Comparison of ENCODE assay signal across 8 mouse cellular contexts in the genomic region with DNA sequence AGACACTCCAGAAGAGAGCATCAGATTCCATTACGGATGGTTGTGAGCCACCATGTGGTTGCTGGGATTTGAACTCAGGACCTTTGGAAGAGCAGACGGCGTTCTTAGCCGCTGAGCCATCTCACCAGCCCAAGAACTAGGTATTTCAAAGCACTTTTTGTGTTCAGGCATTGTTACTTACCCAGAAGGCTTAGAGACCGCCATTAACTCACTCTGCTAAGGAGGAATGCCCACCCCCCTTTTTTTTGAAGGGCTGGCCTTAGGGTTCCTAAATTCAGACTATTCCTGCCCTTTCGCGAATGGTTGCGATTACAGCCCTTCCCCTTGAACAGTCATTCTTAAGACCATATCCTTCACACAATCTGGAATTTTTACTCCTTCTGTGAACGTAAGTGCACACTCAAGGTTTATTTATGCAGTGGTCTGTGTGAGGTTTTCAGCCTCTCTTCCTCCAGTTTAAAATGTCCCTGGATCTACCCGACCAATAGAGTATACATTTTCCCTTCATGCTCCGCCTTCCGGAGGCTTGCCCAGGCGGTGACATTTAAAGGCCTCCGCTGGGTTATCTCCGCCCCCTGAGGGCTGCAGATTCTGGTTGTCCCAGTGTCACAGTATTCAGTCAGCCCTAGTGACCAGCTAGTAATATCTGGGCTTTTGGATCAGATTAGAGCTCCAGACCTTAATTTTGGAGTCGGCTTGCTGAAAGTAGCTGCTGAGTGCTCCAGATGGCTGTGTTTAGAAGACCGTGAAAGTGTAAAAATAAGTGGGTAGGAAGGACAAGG. TPM values are rescaled to one million over a fixed set of nuclear protein-coding genes. Genes with fewer than 3 reads are reported as not detected.
A peak's percentile ranks its signal among the peaks of the same experiment; 100 is the strongest.
DNase-seq lines count a peak whose midpoint lies in the region; ATAC-seq and TF ChIP-seq lines count a peak whose summit lies in the region.

No protein-coding gene starts in this region.

- H3K27me3 ChIP-seq in cerebellum, adult 2 months (ENCODE audit: control insufficient read depth, insufficient read depth, low read length): no peaks in the 10 kb centered on the region
- no peaks in the 10 kb centered on the region for H3K27me3 ChIP-seq in forebrain, embryonic 16.5 days (replicated peaks; ENCODE audit: control insufficient read depth, insufficient read depth, low read length)
- no peaks in the 10 kb centered on the region for H3K27me3 ChIP-seq in hindbrain, embryonic 11.5 days (ENCODE audit: control insufficient read depth, insufficient read depth, low read length)

- TF ChIP-seq CTCF in cerebellum, adult 2 months (IDR thresholded peaks at IDR 0.05; ENCODE audit: borderline replicate concordance, insufficient read depth, low read depth, low read length): no peak

- WGBS in cerebellum, adult 2 months: 2% methylated on average over 17 of the region's 17 CpGs
- WGBS in forebrain, embryonic 16.5 days: 3% methylated on average over 17 of the region's 17 CpGs
- 4% methylated on average over 17 of the region's 17 CpGs for WGBS in hindbrain, embryonic 11.5 days
- WGBS in macrophage (ENCODE audit: missing documents): 10% methylated on average over 16 of the region's 17 CpGs

- peak overlapping the region; percentile 56 for H3K9ac ChIP-seq in forebrain, embryonic 16.5 days (replicated peaks; ENCODE audit: low read depth, low read length)
- peak overlapping the region; percentile 51 for H3K9ac ChIP-seq in hindbrain, embryonic 11.5 days (ENCODE audit: low read depth, low read length)

- H3K4me2 ChIP-seq in forebrain, embryonic 16.5 days (ENCODE audit: low read length): peak overlapping the region; percentile 96
- H3K4me2 ChIP-seq in hindbrain, embryonic 11.5 days (replicated peaks; ENCODE audit: low read depth, low read length): peak overlapping the region; percentile 91

- H3K27ac ChIP-seq in cerebellum, adult 2 months (ENCODE audit: insufficient read depth, low read length): peak overlapping the region; percentile 49; the same call in 1 of the 2 replicates
- peak overlapping the region; percentile 79 for H3K27ac ChIP-seq in forebrain, embryonic 16.5 days (ENCODE audit: low read length)
- H3K27ac ChIP-seq in hindbrain, embryonic 11.5 days (ENCODE audit: low read depth, low read length): peak overlapping the region; percentile 88
- H3K27ac ChIP-seq in macrophage: peak overlapping the region; percentile 84

- H3K36me3 ChIP-seq in forebrain, embryonic 16.5 days (ENCODE audit: control insufficient read depth, insufficient read depth): no peaks in the 10 kb centered on the region
- H3K36me3 ChIP-seq in hindbrain, embryonic 11.5 days (ENCODE audit: control insufficient read depth, insufficient read depth, low read length): no peaks in the 10 kb centered on the region
- no peaks in the 10 kb centered on the region for H3K36me3 ChIP-seq in macrophage (ENCODE audit: inconsistent target)

- TF ChIP-seq POLR2A in cerebellum, adult 2 months (IDR thresholded peaks at IDR 0.05; ENCODE audit: borderline replicate concordance, insufficient read depth, low read length): no peak

- H3K9me3 ChIP-seq in forebrain, embryonic 16.5 days (ENCODE audit: control insufficient read depth, low read length): no peaks in the 10 kb centered on the region
- no peaks in the 10 kb centered on the region for H3K9me3 ChIP-seq in hindbrain, embryonic 11.5 days (ENCODE audit: control insufficient read depth, low read length)

- peaks cover 36% of the 10 kb centered on the region for H3K79me2 ChIP-seq in macrophage (ENCODE audit: inconsistent target)

- H3K4me3 ChIP-seq in cerebellum, adult 2 months (replicated peaks; ENCODE audit: insufficient read depth, low read depth, low read length): peak overlapping the region; percentile 66
- H3K4me3 ChIP-seq in forebrain, embryonic 16.5 days (replicated peaks; ENCODE audit: low read length): peak overlapping the region; percentile 99
- peak overlapping the region; percentile 92 for H3K4me3 ChIP-seq in hindbrain, embryonic 11.5 days (ENCODE audit: low read depth, low read length)
- H3K4me3 ChIP-seq in macrophage (ENCODE audit: inconsistent target): peak overlapping the region; percentile 65

- ATAC-seq in forebrain, embryonic 16.5 days: no peak
- ATAC-seq in hindbrain, embryonic 11.5 days (ENCODE audit: low FRiP score): no peak
- no peak for ATAC-seq in inflammation-experienced regulatory T-cells, adult 6 months

- peak; percentile 77 for DNase-seq in NIH3T3 (ENCODE audit: low read depth)
- DNase-seq in cerebellum, adult 2 months: peak; percentile 76 to 82
- DNase-seq in hindbrain, embryonic 11.5 days (ENCODE audit: low spot score): peak; percentile 69
- peak; percentile 52 to 57 for DNase-seq in layer of hippocampus, postnatal 36 days
- DNase-seq in right cerebral cortex, postnatal 36 days (ENCODE audit: low spot score in 2 of 2): peak; percentile 52 to 56

- H3K4me1 ChIP-seq in cerebellum, adult 2 months (ENCODE audit: control insufficient read depth, insufficient read depth, low read length): peaks cover 3% of the 10 kb centered on the region; the same call in 1 of the 2 replicates
- peaks cover 28% of the 10 kb centered on the region for H3K4me1 ChIP-seq in forebrain, embryonic 16.5 days (replicated peaks; ENCODE audit: control insufficient read depth, insufficient read depth, low read length)
- H3K4me1 ChIP-seq in hindbrain, embryonic 11.5 days (replicated peaks; ENCODE audit: control insufficient read depth, insufficient read depth, low read length): peaks cover 4% of the 10 kb centered on the region; the same call in 1 of the 2 replicates

RNA-seq across cellular contexts. Expression of gene Sin3a, which starts 3.2 kb away (rescaled TPM):
- 23.8 and 32.3 TPM in 2 replicates for polyA plus RNA-seq in cerebellum, adult 2 months (2012; rRNA removed)
- 28.2 and 29.5 TPM in 2 replicates for polyA plus RNA-seq in forebrain, embryonic 16.5 days (2015; fragmentation: Nextera tagmentation; extraction: Ambion mirVana)
- polyA plus RNA-seq in hindbrain, embryonic 11.5 days (2014; fragmentation: Nextera tagmentation; extraction: Ambion mirVana): 52.8 and 53.8 TPM in 2 replicates
- 10 to 100 TPM; 35.5 to 37.1 TPM for total RNA-seq in layer of hippocampus, postnatal 36 days (2021)
- 10 to 100 TPM; 37.6 to 92.8 (median 59.8) TPM for total RNA-seq in macrophage (2018; cell fraction: chromatin; rRNA removed)
- total RNA-seq in macrophage (2018; cell fraction: cytosol; rRNA removed): 10 to 100 TPM; 19.9 to 30.5 (median 25.7) TPM
- total RNA-seq in macrophage (2018; cell fraction: nucleus; rRNA removed): 10 to 100 TPM; 32.2 to 67.7 (median 39.0) TPM
- polyA plus RNA-seq in macrophage (2018): 23.9 to 29.7 TPM (median 29.7 TPM) in 3 replicates
- polyA plus RNA-seq in inflammation-experienced regulatory T-cells, adult 6 months (2017; shearing (Covaris generic)): 10 to 100 TPM; 28.8 to 50.7 (median 38.9) TPM

RNA-seq across cellular contexts. Expression of gene Man2c1, which starts 55.5 kb away (rescaled TPM):
- polyA plus RNA-seq in cerebellum, adult 2 months (2012; rRNA removed): 192 and 203 TPM in 2 replicates
- polyA plus RNA-seq in forebrain, embryonic 16.5 days (2015; fragmentation: Nextera tagmentation; extraction: Ambion mirVana): 66.4 and 95.4 TPM in 2 replicates
- 19.2 and 22.3 TPM in 2 replicates for polyA plus RNA-seq in hindbrain, embryonic 11.5 days (2014; fragmentation: Nextera tagmentation; extraction: Ambion mirVana)
- total RNA-seq in layer of hippocampus, postnatal 36 days (2021): 100 to 1,000 TPM; 145 to 168 TPM
- total RNA-seq in macrophage (2018; cell fraction: chromatin; rRNA removed): 100 to 1,000 TPM; 190 to 547 (median 342) TPM
- 10 to 100 TPM; 22.6 to 51.7 (median 29.9) TPM for total RNA-seq in macrophage (2018; cell fraction: cytosol; rRNA removed)
- 100 to 1,000 TPM in 21 of 26 experiments, 10 to 100 TPM in 5; 56.2 to 292 (median 135) TPM for total RNA-seq in macrophage (2018; cell fraction: nucleus; rRNA removed)
- 26.9 to 46.4 TPM (median 35.9 TPM) in 3 replicates for polyA plus RNA-seq in macrophage (2018)
- polyA plus RNA-seq in inflammation-experienced regulatory T-cells, adult 6 months (2017; shearing (Covaris generic)): 10 to 100 TPM; 44.7 to 81.1 (median 56.4) TPM
